Mouse (Mus musculus) MEL (cell line): Measurements from ENCODE around the gene Csmd2. TPM values are rescaled to one million over a fixed set of nuclear protein-coding genes. Genes with fewer than 3 reads are reported as not detected.

ENCODE experiments used
- DNase-seq: peaks from one replicate; pipeline ENCODE4 v3.0.0; 2011; ENCODE audit warnings: low read depth, low spot score
- H3K27ac ChIP-seq: 2 replicates; pipeline ENCODE4 v1.5.1; 2012; ENCODE audit warnings: low read depth, mild to moderate bottlenecking, control low read depth, low read length, moderate library complexity; ENCODE audit not compliant: control insufficient read depth
- H3K27me3 ChIP-seq, 2 experiments: fragments of 150-350 bp in 1 of 2; sonication (generic) in 1 of 2; 2 replicates each; pipeline ENCODE4 v1.6.1; 2012; ENCODE audit warnings: low read length in 2 of 2, mild to moderate bottlenecking in 2 of 2, improper control_type of control experiment in 1 of 2, moderate library complexity in 1 of 2; ENCODE audit not compliant: insufficient read depth in 2 of 2, control insufficient read depth in 1 of 2
- H3K36me3 ChIP-seq, 2 experiments: 2 replicates each; pipeline ENCODE4 v1.6.1; 2012 to 2014; ENCODE audit warnings: low read length in 2 of 2, improper control_type of control experiment in 1 of 2, inconsistent platforms in 1 of 2, mild to moderate bottlenecking in 1 of 2; ENCODE audit not compliant: insufficient read depth in 2 of 2, control insufficient read depth in 1 of 2
- H3K4me1 ChIP-seq, 2 experiments: fragments of 150-350 bp in 1 of 2; sonication (generic) in 1 of 2; 2 replicates each; pipeline ENCODE4 v1.6.1; 2012; ENCODE audit warnings: low read length in 2 of 2, improper control_type of control experiment in 1 of 2, mild to moderate bottlenecking in 1 of 2; ENCODE audit not compliant: insufficient read depth in 2 of 2, control insufficient read depth in 1 of 2
- H3K4me3 ChIP-seq, 2 experiments: fragments of 150-350 bp in 1 of 2; sonication (generic) in 1 of 2; 2 replicates each; pipeline ENCODE4 v1.5.1; 2012; ENCODE audit warnings: low read depth in 2 of 2, low read length in 2 of 2, mild to moderate bottlenecking in 2 of 2, moderate library complexity in 2 of 2, control low read depth in 1 of 2, improper control_type of control experiment in 1 of 2; ENCODE audit not compliant: control insufficient read depth in 1 of 2, insufficient read depth in 1 of 2
- H3K79me2 ChIP-seq: 2 replicates; pipeline ENCODE4 v1.6.1; 2012; ENCODE audit warnings: mild to moderate bottlenecking, low read length, moderate library complexity; ENCODE audit not compliant: control insufficient read depth, poor library complexity, insufficient read depth
- H3K9ac ChIP-seq: 2 replicates; pipeline ENCODE4 v1.6.1; 2012; ENCODE audit warnings: low read depth, mild to moderate bottlenecking, control low read depth, low read length, moderate library complexity; ENCODE audit not compliant: control insufficient read depth, poor library complexity, severe bottlenecking
- H3K9me3 ChIP-seq: fragments of 150-350 bp; sonication (generic); replicated peaks from 2 replicates; pipeline ENCODE4 v1.6.1; 2012; ENCODE audit warnings: mild to moderate bottlenecking, low read length, improper control_type of control experiment, moderate library complexity; ENCODE audit not compliant: insufficient read depth
- BHLHE40 ChIP-seq: IDR thresholded peaks from 2 replicates; pipeline ENCODE4 v1.6.1; 2012; ENCODE audit warnings: low read depth, mild to moderate bottlenecking, inconsistent platforms, low read length, improper control_type of control experiment, borderline replicate concordance
- CHD2 ChIP-seq: IDR thresholded peaks from 2 replicates; pipeline ENCODE4 v1.6.1; 2011; ENCODE audit warnings: low read length, improper control_type of control experiment
- CTCF ChIP-seq, 3 experiments: IDR thresholded peaks in 2 of 3; conservative IDR thresholded peaks in 1 of 3; 2 replicates each; pipeline ENCODE4 v1.5.1; 2011 to 2012; ENCODE audit warnings: low read length in 3 of 3, low read depth in 2 of 3, mild to moderate bottlenecking in 2 of 3, improper control_type of control experiment in 1 of 3, inconsistent platforms in 1 of 3, mixed read lengths in 1 of 3, moderate library complexity in 1 of 3; ENCODE audit not compliant: control insufficient read depth in 1 of 3, insufficient read depth in 1 of 3, poor library complexity in 1 of 3, severe bottlenecking in 1 of 3
- E2F4 ChIP-seq: IDR thresholded peaks from 2 replicates; pipeline ENCODE4 v1.6.1; 2011; ENCODE audit warnings: low read depth, low read length, improper control_type of control experiment, borderline replicate concordance
- ELF1 ChIP-seq: IDR thresholded peaks from 2 replicates; pipeline ENCODE4 v1.6.1; 2014; ENCODE audit warnings: low read depth, mild to moderate bottlenecking, inconsistent platforms, low read length, improper control_type of control experiment, moderate library complexity
- GABPA ChIP-seq: IDR thresholded peaks from 2 replicates; pipeline ENCODE4 v1.6.1; 2012; ENCODE audit warnings: low read depth, mild to moderate bottlenecking, inconsistent platforms, low read length, improper control_type of control experiment, moderate library complexity
- MAZ ChIP-seq: IDR thresholded peaks from 2 replicates; pipeline ENCODE4 v1.6.1; 2012; ENCODE audit warnings: low read depth, mild to moderate bottlenecking, inconsistent platforms, low read length, improper control_type of control experiment
- NRF1 ChIP-seq: IDR thresholded peaks from 2 replicates; pipeline ENCODE4 v1.6.1; 2014; ENCODE audit warnings: low read depth, mild to moderate bottlenecking, inconsistent platforms, low read length, improper control_type of control experiment, moderate library complexity; ENCODE audit not compliant: poor library complexity, insufficient read depth, severe bottlenecking
- POLR2A ChIP-seq, 2 experiments: IDR thresholded peaks; 2 replicates each; pipeline ENCODE4 v1.6.1; 2011 to 2012; ENCODE audit warnings: low read length in 2 of 2, mild to moderate bottlenecking in 2 of 2, control low read depth in 1 of 2, improper control_type of control experiment in 1 of 2, low read depth in 1 of 2, moderate library complexity in 1 of 2; ENCODE audit not compliant: control insufficient read depth in 1 of 2, insufficient read depth in 1 of 2, poor library complexity in 1 of 2
- POLR2AphosphoS5 ChIP-seq: IDR thresholded peaks from 2 replicates; pipeline ENCODE4 v1.6.1; 2012; ENCODE audit warnings: low read depth, borderline replicate concordance, mild to moderate bottlenecking, inconsistent platforms, low read length, moderate library complexity, mixed read lengths
- SMC3 ChIP-seq: IDR thresholded peaks from 2 replicates; pipeline ENCODE4 v1.6.1; 2011; ENCODE audit warnings: low read depth, low read length, improper control_type of control experiment
- UBTF ChIP-seq: IDR thresholded peaks from 2 replicates; pipeline ENCODE4 v1.6.1; 2012; ENCODE audit warnings: low read depth, mild to moderate bottlenecking, inconsistent platforms, low read length, improper control_type of control experiment, moderate library complexity, borderline replicate concordance; ENCODE audit not compliant: insufficient read depth
- ZKSCAN1 ChIP-seq: IDR thresholded peaks from 2 replicates; pipeline ENCODE4 v1.6.1; 2012; ENCODE audit warnings: low read depth, mild to moderate bottlenecking, inconsistent platforms, low read length, improper control_type of control experiment, moderate library complexity
- ZNF384 ChIP-seq: IDR thresholded peaks from 2 replicates; pipeline ENCODE4 v1.6.1; 2012; ENCODE audit warnings: low read depth, mild to moderate bottlenecking, inconsistent platforms, low read length, improper control_type of control experiment
- polyA plus RNA-seq, 2 experiments: library from polyadenylated mRNA; stranded (reverse) in 1 of 2; unstranded in 1 of 2; fragments of >175 nt in 1 of 2; fragments of >200 nt in 1 of 2; gene quantifications; 2 replicates each; pipeline versions ENCODE4 v1.2.1 to v1.2.4; 2012; ENCODE audit warnings: low replicate concordance in 2 of 2, low read depth in 1 of 2; ENCODE audit not compliant: insufficient read length in 2 of 2, insufficient read depth in 1 of 2, missing spikeins in 1 of 2
- total RNA-seq: library from RNA; depleted of rRNA; stranded (reverse); fragments of 300-350 nt; gene quantifications from 2 replicates; pipeline ENCODE4 v1.2.3, GENCODE M21; 2012

Gene Csmd2
- total and polyA plus RNA-seq, 3 experiments = not detected

GRCm38 (mm10) chr4:128428303-128429107 is 440.8 kb downstream of the Csmd2 start:
- no peaks in the 10 kb centered on the region for H3K27me3 ChIP-seq
- DNase-seq = no peak
- H3K9ac ChIP-seq = no peak overlapping the region
- no peaks in the 10 kb centered on the region for H3K36me3 ChIP-seq
- H3K4me3 ChIP-seq = no peak overlapping the region
- H3K27ac ChIP-seq = no peak overlapping the region
- H3K79me2 ChIP-seq = no peaks in the 10 kb centered on the region
- no peaks in the 10 kb centered on the region for H3K9me3 ChIP-seq
- H3K4me1 ChIP-seq = no peaks in the 10 kb centered on the region
- no peak for TF ChIP-seq UBTF
- TF ChIP-seq, all 39 proteins: peak for 0

DNA sequence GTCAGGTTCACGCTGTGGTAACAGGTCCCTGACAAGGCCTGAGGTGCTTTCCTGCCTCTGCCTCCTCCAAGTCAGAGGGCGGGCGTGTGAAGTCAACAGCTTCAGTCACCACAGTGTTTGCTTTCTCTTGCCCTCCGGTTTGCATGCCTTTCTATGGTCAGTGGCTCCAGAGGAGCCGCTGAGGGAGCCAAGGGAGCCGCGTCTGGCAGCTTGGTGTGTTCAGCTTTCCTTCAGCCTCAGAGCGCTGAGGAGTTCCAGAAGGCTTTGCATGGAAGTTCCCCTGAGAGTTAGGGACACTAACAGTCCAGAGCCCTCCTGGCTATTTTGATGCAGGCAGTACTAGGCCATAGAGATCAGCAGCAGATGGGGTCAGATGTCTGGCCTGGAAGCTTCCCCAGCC is 441.9 kb downstream of the Csmd2 start:
- H3K9ac ChIP-seq = no peak overlapping the region
- TF ChIP-seq POLR2AphosphoS5 (no peak), E2F4 (no peak), CHD2 (no peak), CTCF (IDR thresholded peaks at IDR 0.05 in 2 of 3, conservative IDR thresholded peaks at IDR 0.05 in 1 of 3; ENCODE audit: control insufficient read depth in 1 of 3, insufficient read depth in 1 of 3, low read depth in 2 of 3, low read length in 3 of 3, poor library complexity in 1 of 3, severe bottlenecking in 1 of 3) (no peak), MAZ (no peak), UBTF (no peak), ELF1 (no peak), ZKSCAN1 (no peak), ZNF384 (no peak), POLR2A (IDR thresholded peaks at IDR 0.05; ENCODE audit: control insufficient read depth in 1 of 2, insufficient read depth in 1 of 2, low read depth in 1 of 2, low read length in 2 of 2, poor library complexity in 1 of 2) (no peak), BHLHE40 (no peak), GABPA (no peak), NRF1 (no peak)
- H3K27me3 ChIP-seq = no peaks in the 10 kb centered on the region
- no peaks in the 10 kb centered on the region for H3K9me3 ChIP-seq
- no peak overlapping the region for H3K27ac ChIP-seq
- DNase-seq = no peak
- H3K36me3 ChIP-seq = no peaks in the 10 kb centered on the region
- H3K79me2 ChIP-seq = no peaks in the 10 kb centered on the region
- no peaks in the 10 kb centered on the region for H3K4me1 ChIP-seq
- H3K4me3 ChIP-seq = no peak overlapping the region

DNA sequence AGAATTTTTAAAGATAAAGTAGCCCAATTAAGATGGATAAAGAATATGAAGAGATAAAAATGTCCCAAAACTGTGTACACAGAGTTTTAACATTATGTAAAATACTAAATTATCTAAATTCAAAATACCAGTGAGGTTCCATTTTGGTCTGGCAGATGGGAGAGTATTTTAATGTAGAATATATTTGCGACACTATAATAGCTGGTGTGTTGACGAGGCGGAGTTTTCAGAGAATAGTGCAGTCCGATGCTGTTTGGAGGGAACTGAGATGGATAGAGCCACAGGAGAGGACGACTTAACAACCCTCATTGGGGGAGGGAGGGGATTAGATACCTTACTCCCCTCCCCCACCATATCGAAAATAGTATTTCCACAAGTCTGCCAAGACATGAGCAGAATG is 452.9 kb downstream of the Csmd2 start:
- DNase-seq = no peak
- Histone ChIP-seq H3K79me2 (no peaks in the 10 kb centered on the region), H3K4me1 (no peaks in the 10 kb centered on the region)

More for the DNA sequence above, 452.9 kb downstream of the Csmd2 start:
- no peak overlapping the region for H3K27ac ChIP-seq
- H3K36me3 ChIP-seq = no peaks in the 10 kb centered on the region
- no peaks in the 10 kb centered on the region for H3K27me3 ChIP-seq
- H3K9ac ChIP-seq = no peak overlapping the region
- H3K9me3 ChIP-seq = no peaks in the 10 kb centered on the region
- TF ChIP-seq CTCF (IDR thresholded peaks at IDR 0.05 in 2 of 3, conservative IDR thresholded peaks at IDR 0.05 in 1 of 3; ENCODE audit: control insufficient read depth in 1 of 3, insufficient read depth in 1 of 3, low read depth in 2 of 3, low read length in 3 of 3, poor library complexity in 1 of 3, severe bottlenecking in 1 of 3) (no peak), SMC3 (no peak)
- TF ChIP-seq, all 39 proteins: peak for 0
- no peak overlapping the region for H3K4me3 ChIP-seq
